22 mouse cellular contexts compared by ENCODE assay signal in genomic region chr14:120463938-120464727, GRCm38 (mm10). TPM values are rescaled to one million over a fixed set of nuclear protein-coding genes. Genes with fewer than 3 reads are reported as not detected.
A peak's percentile ranks its signal among the peaks of the same experiment; 100 is the strongest.
DNase-seq lines count a peak whose midpoint lies in the region; ATAC-seq and TF ChIP-seq lines count a peak whose summit lies in the region.
"Had no signal": no experiment of that assay in that cellular context is flagged by ENCODE, and none has a peak within 500 bp of the region (broad histone marks: within the 10 kb centered on the region; RNA-seq: fewer than 3 reads in every experiment).

No protein-coding gene starts in this region.

- H3K4me1 ChIP-seq in lung, embryonic 14.5 days (ENCODE audit: insufficient read depth), result no peaks in the 10 kb centered on the region
- H3K4me1 ChIP-seq in lung, adult 2 months (ENCODE audit: control insufficient read depth, insufficient read depth, low read length), result no peaks in the 10 kb centered on the region
- no peaks in the 10 kb centered on the region for H3K4me1 ChIP-seq in lung, embryonic 15.5 days
- H3K4me1 ChIP-seq in lung, embryonic 16.5 days (replicated peaks; ENCODE audit: control insufficient read depth, insufficient read depth, low read length), result no peaks in the 10 kb centered on the region

- no peaks in the 10 kb centered on the region for H3K36me3 ChIP-seq in lung, embryonic 14.5 days (ENCODE audit: insufficient read depth)
- no peaks in the 10 kb centered on the region for H3K36me3 ChIP-seq in lung, embryonic 15.5 days
- H3K36me3 ChIP-seq in lung, embryonic 16.5 days (ENCODE audit: control insufficient read depth, insufficient read depth, low read length), result no peaks in the 10 kb centered on the region
- H3K36me3 ChIP-seq: G1E had no signal

- no peak overlapping the region for H3K27ac ChIP-seq in lung, embryonic 14.5 days (ENCODE audit: low read depth)
- H3K27ac ChIP-seq in lung, embryonic 15.5 days, result no peak overlapping the region
- no peak overlapping the region for H3K27ac ChIP-seq in lung, embryonic 16.5 days (ENCODE audit: low read length)

- TF ChIP-seq POLR2A in lung, adult 2 months (IDR thresholded peaks at IDR 0.05; ENCODE audit: borderline replicate concordance, extremely low read depth, low read depth, low read length), result no peak

- DNase-seq in heart, adult 11 months, result peak; percentile 9
- DNase-seq in heart, postnatal 10 days, result no peak
- DNase-seq in lung, embryonic 14.5 days, result peak; percentile 66
- DNase-seq in lung, adult 2 months, result no peak
- DNase-seq in lung, postnatal 4 days, result no peak
- DNase-seq in lung, postnatal 25 days (ENCODE audit: low spot score), result no peak
- DNase-seq: adrenal gland, adult 2 months; adrenal gland, adult 8-10 months; adrenal gland, postnatal 10 days; adrenal gland, postnatal 14 days; adrenal gland, postnatal 25 days; adrenal gland, postnatal 36 days; B cell, adult 2 months; cerebellum, adult 11 months; cerebellum, adult 11-12 months had no signal

- peak; percentile 85 for ATAC-seq in lung, embryonic 14.5 days (ENCODE audit: insufficient read depth)
- ATAC-seq in lung, embryonic 15.5 days (ENCODE audit: borderline replicate concordance, extremely low read depth, low FRiP score, low TSS enrichment), result peak; percentile 69
- ATAC-seq in lung, embryonic 16.5 days (ENCODE audit: low read depth), result peak; percentile 80
- ATAC-seq: activated CD4-positive, CD25-positive, alpha-beta regulatory T cell, adult 4 months; CD4-positive, CD25-positive, alpha-beta regulatory T cell, adult 4 months; Patski had no signal

- H3K4me3 ChIP-seq in lung, embryonic 14.5 days (ENCODE audit: low read depth, low read length), result no peak overlapping the region
- no peak overlapping the region for H3K4me3 ChIP-seq in lung, adult 2 months (replicated peaks; ENCODE audit: extremely low read depth, low read depth, low read length)
- H3K4me3 ChIP-seq in lung, embryonic 15.5 days, result no peak overlapping the region
- no peak overlapping the region for H3K4me3 ChIP-seq in lung, embryonic 16.5 days (ENCODE audit: low read length)

- H3K27me3 ChIP-seq in lung, embryonic 14.5 days (ENCODE audit: insufficient read depth, low read length), result no peaks in the 10 kb centered on the region
- H3K27me3 ChIP-seq in lung, embryonic 15.5 days, result no peaks in the 10 kb centered on the region
- H3K27me3 ChIP-seq in lung, embryonic 16.5 days (ENCODE audit: control insufficient read depth, insufficient read depth, low read depth, low read length), result no peaks in the 10 kb centered on the region
- H3K27me3 ChIP-seq: CH12.LX had no signal

- WGBS in lung, embryonic 14.5 days, result 51% methylated on average over 3 of the region's 3 CpGs
- 82% methylated on average over 3 of the region's 3 CpGs for WGBS in lung, adult 2 months
- WGBS in lung, embryonic 15.5 days, result 52% methylated on average over 3 of the region's 3 CpGs
- 56% methylated on average over 3 of the region's 3 CpGs for WGBS in lung, embryonic 16.5 days

- no peak for TF ChIP-seq CTCF in lung, embryonic 14.5 days (IDR thresholded peaks at IDR 0.05; ENCODE audit: low read depth)
- TF ChIP-seq CTCF in lung, adult 2 months (IDR thresholded peaks at IDR 0.05; ENCODE audit: insufficient read depth, low read length), result no peak

- no peak overlapping the region for H3K9ac ChIP-seq in lung, embryonic 14.5 days
- H3K9ac ChIP-seq in lung, embryonic 15.5 days, result no peak overlapping the region
- H3K9ac ChIP-seq in lung, embryonic 16.5 days (ENCODE audit: low read length), result no peak overlapping the region

- no peaks in the 10 kb centered on the region for H3K9me3 ChIP-seq in lung, embryonic 14.5 days (ENCODE audit: low read depth, low read length)
- H3K9me3 ChIP-seq in lung, embryonic 15.5 days, result no peaks in the 10 kb centered on the region
- no peaks in the 10 kb centered on the region for H3K9me3 ChIP-seq in lung, embryonic 16.5 days (ENCODE audit: control insufficient read depth, low read length)

- H3K4me2 ChIP-seq in lung, embryonic 14.5 days, result no peak overlapping the region
- H3K4me2 ChIP-seq in lung, embryonic 15.5 days, result no peak overlapping the region
- no peak overlapping the region for H3K4me2 ChIP-seq in lung, embryonic 16.5 days (ENCODE audit: low read depth, low read length)

- intact Hi-C loops in heart, postnatal 10 days (cut with DNase I), result no loop called here

RNA-seq across cellular contexts. Expression of gene Rap2a, which starts 14.1 kb away (rescaled TPM):
- total RNA-seq in heart, postnatal 10 days (2021), result 10 to 100 TPM; 20.2 to 24.0 TPM
- polyA plus RNA-seq in lung, embryonic 14.5 days (2014; fragmentation: Nextera tagmentation; extraction: Ambion mirVana), result 47.3 and 48.4 TPM in 2 replicates
- 39.5 and 57.3 TPM in 2 replicates for polyA plus RNA-seq in lung, adult 2 months (2012; rRNA removed)
- polyA plus RNA-seq in lung, embryonic 15.5 days (2015; fragmentation: Nextera tagmentation; extraction: Ambion mirVana), result 41.2 and 43.2 TPM in 2 replicates
- 15.7 and 16.2 TPM in 2 replicates for polyA plus RNA-seq in lung, embryonic 16.5 days (2015; fragmentation: Nextera tagmentation; extraction: Ambion mirVana)

Comparison
In these comparisons a context has a peak if more than half of its experiments do, and no peak if none do; other contexts are left out.
1. DNase-seq: peak in heart, adult 11 months (single experiment) and lung, embryonic 14.5 days (single experiment); none in heart, postnatal 10 days (0 of 2), lung, adult 2 months (single experiment), lung, postnatal 4 days (0 of 2) and lung, postnatal 25 days (single experiment).
2. Peak in every context shown above with its lines, with median percentiles within 50 percentile points of each other: ATAC-seq.